Mouse (Mus musculus): ENCODE results near the gene Hmcn1. TPM values are rescaled to one million over a fixed set of nuclear protein-coding genes. Genes with fewer than 3 reads are reported as not detected.
A peak's percentile ranks its signal among the peaks of the same experiment; 100 is the strongest.

The Hmcn1 gene
- polyA plus RNA-seq, 1 experiment from 2014 or later = 13.0 TPM

DNA sequence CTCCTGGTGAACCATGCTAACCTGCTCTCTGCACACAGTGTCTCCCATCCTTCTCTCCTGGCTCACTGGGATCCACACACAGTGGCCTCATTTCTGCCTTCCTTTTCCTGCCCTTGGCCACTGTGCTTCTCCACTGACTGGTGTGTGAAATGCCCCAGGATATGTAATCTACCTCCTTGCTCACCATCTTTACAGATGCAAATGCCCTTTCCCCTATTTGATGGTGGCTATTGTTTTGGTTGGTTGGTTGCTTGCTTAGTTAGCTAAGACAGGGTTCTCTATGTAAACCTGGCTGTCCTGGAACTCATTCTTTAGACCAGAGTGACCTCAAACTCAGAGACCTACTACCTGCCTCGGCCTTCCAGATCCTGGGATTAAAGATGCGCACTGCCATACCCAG is 187.8 kb downstream of the Hmcn1 start:
- Histone ChIP-seq H3K4me2 (no peak overlapping the region), H3K4me1 (peaks cover 34% of the 10 kb centered on the region), H3K4me3 (no peak overlapping the region), H3K27me3 (no peaks in the 10 kb centered on the region), H3K9me3 (no peaks in the 10 kb centered on the region), H3K36me3 (no peaks in the 10 kb centered on the region), H3K9ac (no peak overlapping the region), H3K27ac (peak overlapping the region; percentile 67; the same call in 1 of the 2 replicates)
- WGBS = 86% methylated on average over 2 of the region's 2 CpGs
- no peak for ATAC-seq (ENCODE audit: borderline replicate concordance, extremely low read depth, low FRiP score, low TSS enrichment)

- Histone ChIP-seq H3K4me3 (no peak overlapping the region), H3K4me2 (no peak overlapping the region), H3K9me3 (no peaks in the 10 kb centered on the region), H3K27me3 (no peaks in the 10 kb centered on the region), H3K9ac (no peak overlapping the region), H3K27ac (peak overlapping the region; percentile 67), H3K36me3 (no peaks in the 10 kb centered on the region), H3K4me1 (peaks cover 36% of the 10 kb centered on the region)
- ATAC-seq (ENCODE audit: borderline replicate concordance, extremely low read depth, low FRiP score, low TSS enrichment) = peak; percentile 84
- 19% methylated on average over 9 of the region's 9 CpGs for WGBS
Measured at GRCm38 (mm10) chr1:150804235-150805099, 188.8 kb downstream of the Hmcn1 start.

DNA sequence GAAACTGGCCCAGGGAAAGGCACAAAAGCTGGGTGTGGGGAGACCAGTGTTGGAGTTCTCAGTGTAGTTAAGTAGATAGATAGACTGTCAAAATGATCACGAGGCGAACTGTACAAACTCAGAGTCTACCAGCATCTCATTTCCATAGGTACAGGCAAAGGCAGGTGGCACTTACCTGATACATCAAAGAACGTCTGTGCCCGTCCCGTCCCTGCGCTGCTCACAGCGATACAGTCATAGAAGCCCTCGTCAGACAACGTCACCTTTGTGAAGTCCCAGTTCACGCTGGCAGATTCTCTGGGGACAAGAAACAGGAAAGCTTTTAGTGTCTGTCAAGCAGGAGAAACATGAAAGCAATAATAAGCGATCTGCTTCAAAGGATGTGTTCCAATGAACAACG is 190.6 kb downstream of the Hmcn1 start:
- no peak for ATAC-seq (ENCODE audit: borderline replicate concordance, extremely low read depth, low FRiP score, low TSS enrichment)
- Histone ChIP-seq H3K4me1 (peaks cover 36% of the 10 kb centered on the region), H3K27me3 (no peaks in the 10 kb centered on the region), H3K4me2 (no peak overlapping the region), H3K27ac (no peak overlapping the region), H3K9me3 (no peaks in the 10 kb centered on the region), H3K9ac (no peak overlapping the region), H3K36me3 (peaks cover 6% of the 10 kb centered on the region), H3K4me3 (no peak overlapping the region)
- WGBS = 74% methylated on average over 12 of the region's 12 CpGs

- H3K36me3 ChIP-seq = peaks cover 7% of the 10 kb centered on the region
- no peaks in the 10 kb centered on the region for H3K9me3 ChIP-seq
- no peak overlapping the region for H3K9ac ChIP-seq
- peaks cover 36% of the 10 kb centered on the region for H3K4me1 ChIP-seq
- WGBS = 49% methylated on average over 8 of the region's 8 CpGs
- no peak overlapping the region for H3K4me2 ChIP-seq
- H3K27ac ChIP-seq = peak overlapping the region; percentile 55
- ATAC-seq (ENCODE audit: borderline replicate concordance, extremely low read depth, low FRiP score, low TSS enrichment) = no peak
- H3K4me3 ChIP-seq = no peak overlapping the region
- no peaks in the 10 kb centered on the region for H3K27me3 ChIP-seq
Measured at GRCm38 (mm10) chr1:150800611-150801263, 192.5 kb downstream of the Hmcn1 start.

GRCm38 (mm10) chr1:150798651-150799050 is 194.6 kb downstream of the Hmcn1 start:
- Histone ChIP-seq H3K9ac (no peak overlapping the region), H3K36me3 (peaks cover 7% of the 10 kb centered on the region), H3K4me2 (no peak overlapping the region), H3K27ac (no peak overlapping the region), H3K4me1 (peaks cover 16% of the 10 kb centered on the region), H3K27me3 (no peaks in the 10 kb centered on the region), H3K9me3 (no peaks in the 10 kb centered on the region), H3K4me3 (no peak overlapping the region)
- no peak for ATAC-seq (ENCODE audit: borderline replicate concordance, extremely low read depth, low FRiP score, low TSS enrichment)
- WGBS = 85% methylated on average over 5 of the region's 5 CpGs

- 63% methylated on average over 6 of the region's 6 CpGs for WGBS
- H3K9me3 ChIP-seq = no peaks in the 10 kb centered on the region
- H3K9ac ChIP-seq = no peak overlapping the region
Measured at GRCm38 (mm10) chr1:150786746-150787145, 206.5 kb downstream of the Hmcn1 start.

GRCm38 (mm10) chr1:150783070-150783842 is 210.0 kb downstream of the Hmcn1 start:
- H3K9me3 ChIP-seq = no peaks in the 10 kb centered on the region
- H3K4me2 ChIP-seq = no peak overlapping the region
- no peaks in the 10 kb centered on the region for H3K36me3 ChIP-seq
- H3K4me1 ChIP-seq = no peaks in the 10 kb centered on the region
- no peak overlapping the region for H3K4me3 ChIP-seq
- H3K27ac ChIP-seq = no peak overlapping the region
- WGBS = 70% methylated on average over 15 of the region's 15 CpGs
- no peak overlapping the region for H3K9ac ChIP-seq
- H3K27me3 ChIP-seq = no peaks in the 10 kb centered on the region
- ATAC-seq (ENCODE audit: borderline replicate concordance, extremely low read depth, low FRiP score, low TSS enrichment) = no peak

More at GRCm38 (mm10) chr1:150786746-150787145, 206.5 kb downstream of the Hmcn1 start:
- H3K4me1 ChIP-seq = no peaks in the 10 kb centered on the region
- H3K4me2 ChIP-seq = no peak overlapping the region
- no peak for ATAC-seq (ENCODE audit: borderline replicate concordance, extremely low read depth, low FRiP score, low TSS enrichment)
- no peak overlapping the region for H3K4me3 ChIP-seq
- H3K27me3 ChIP-seq = no peaks in the 10 kb centered on the region
- H3K27ac ChIP-seq = no peak overlapping the region
- H3K36me3 ChIP-seq = no peaks in the 10 kb centered on the region

GRCm38 (mm10) chr1:150779902-150780301 is 213.3 kb downstream of the Hmcn1 start:
- no peak for ATAC-seq (ENCODE audit: borderline replicate concordance, extremely low read depth, low FRiP score, low TSS enrichment)
- 27% methylated on average over 2 of the region's 2 CpGs for WGBS
- no peaks in the 10 kb centered on the region for H3K9me3 ChIP-seq

DNA sequence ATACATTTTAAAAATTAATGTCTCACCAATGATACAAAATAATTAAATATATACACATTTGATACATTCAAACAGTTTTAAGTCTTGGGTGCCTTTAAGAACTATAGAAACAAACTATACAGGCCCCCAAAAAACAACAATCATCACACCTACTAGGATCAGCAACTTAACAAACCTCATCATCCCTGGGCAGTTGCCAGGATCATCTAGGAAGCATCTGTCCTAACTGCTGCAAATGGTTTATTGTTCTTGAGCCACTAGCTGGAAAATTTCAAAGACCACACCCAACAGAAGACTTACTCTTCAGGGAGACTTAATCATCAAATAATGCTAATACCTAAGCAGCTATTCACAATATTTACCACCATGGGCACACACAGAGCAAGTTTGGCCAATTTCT is 216.5 kb downstream of the Hmcn1 start:
- Histone ChIP-seq H3K4me2 (no peak overlapping the region), H3K9me3 (no peaks in the 10 kb centered on the region), H3K9ac (no peak overlapping the region), H3K4me3 (no peak overlapping the region), H3K36me3 (no peaks in the 10 kb centered on the region), H3K27ac (no peak overlapping the region), H3K4me1 (no peaks in the 10 kb centered on the region), H3K27me3 (no peaks in the 10 kb centered on the region)
- ATAC-seq (ENCODE audit: borderline replicate concordance, extremely low read depth, low FRiP score, low TSS enrichment) = no peak

More at GRCm38 (mm10) chr1:150779902-150780301, 213.3 kb downstream of the Hmcn1 start:
- no peak overlapping the region for H3K4me2 ChIP-seq
- no peak overlapping the region for H3K4me3 ChIP-seq
- H3K4me1 ChIP-seq = no peaks in the 10 kb centered on the region
- no peak overlapping the region for H3K27ac ChIP-seq
- no peaks in the 10 kb centered on the region for H3K27me3 ChIP-seq
- no peak overlapping the region for H3K9ac ChIP-seq
- H3K36me3 ChIP-seq = no peaks in the 10 kb centered on the region

DNA sequence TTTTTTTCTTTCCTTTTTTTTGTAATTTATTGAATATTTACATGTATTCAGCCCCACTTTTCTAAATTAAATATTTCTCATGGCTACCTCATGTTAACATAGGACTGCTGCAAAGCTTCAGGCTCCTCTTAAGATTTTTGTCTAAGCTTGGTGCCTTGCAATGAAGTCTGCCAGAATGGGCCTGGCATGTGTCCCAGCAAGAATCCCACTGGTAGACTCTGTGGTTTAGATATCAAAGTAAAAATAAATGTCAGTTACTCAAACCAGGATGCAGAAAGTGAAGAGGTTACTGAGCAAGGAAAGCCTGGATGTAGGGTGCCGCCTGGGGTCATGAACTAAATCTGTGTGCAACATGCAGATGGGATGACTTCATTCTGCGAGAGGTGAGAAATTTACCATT is 217.5 kb downstream of the Hmcn1 start:
- no peaks in the 10 kb centered on the region for H3K4me1 ChIP-seq
- no peaks in the 10 kb centered on the region for H3K27me3 ChIP-seq
- H3K4me2 ChIP-seq = no peak overlapping the region
- 54% methylated on average over 2 of the region's 2 CpGs for WGBS
- H3K4me3 ChIP-seq = no peak overlapping the region
- no peak overlapping the region for H3K27ac ChIP-seq
- H3K9ac ChIP-seq = no peak overlapping the region
- H3K36me3 ChIP-seq = no peaks in the 10 kb centered on the region
- no peaks in the 10 kb centered on the region for H3K9me3 ChIP-seq
- no peak for ATAC-seq (ENCODE audit: borderline replicate concordance, extremely low read depth, low FRiP score, low TSS enrichment)

DNA sequence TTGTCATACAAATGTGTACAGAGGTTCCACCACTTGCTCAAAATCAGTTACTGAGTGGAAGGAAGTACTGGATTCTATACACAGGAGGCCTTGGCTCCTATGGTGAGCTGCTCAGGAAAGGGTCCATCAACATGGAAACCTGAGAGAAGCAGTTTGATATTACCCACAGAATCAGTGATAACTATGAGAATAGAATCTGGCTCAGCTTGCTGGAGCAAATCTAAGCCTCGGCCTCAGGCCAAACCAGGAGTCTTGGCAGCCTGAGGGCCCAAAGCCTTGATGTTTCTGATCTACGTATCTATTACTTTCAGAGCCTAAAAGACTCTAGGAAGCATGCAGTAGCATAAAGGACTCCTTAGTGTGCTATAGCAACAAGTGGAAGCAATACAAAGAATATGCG is 220.3 kb downstream of the Hmcn1 start:
- no peaks in the 10 kb centered on the region for H3K27me3 ChIP-seq
- no peak overlapping the region for H3K9ac ChIP-seq
- ATAC-seq (ENCODE audit: borderline replicate concordance, extremely low read depth, low FRiP score, low TSS enrichment) = no peak
- H3K27ac ChIP-seq = no peak overlapping the region
- no peaks in the 10 kb centered on the region for H3K9me3 ChIP-seq
- H3K4me1 ChIP-seq = no peaks in the 10 kb centered on the region
- no peak overlapping the region for H3K4me3 ChIP-seq
- H3K36me3 ChIP-seq = no peaks in the 10 kb centered on the region
- WGBS = 88% methylated on average over 3 of the region's 3 CpGs
- no peak overlapping the region for H3K4me2 ChIP-seq
